Mouse (Mus musculus) G1E (cell line): ENCODE measurements at regions not wholly inside any gene's neighbourhood (a gene's known extent, or its start where the extent isn't known, plus 50 kb on each side); places are given as distances from the start of the nearest gene placed in this dataset.

ENCODE experiments used
- ATAC-seq: 2 replicates; pipeline ENCODE4 v1.8.0; 2016; ENCODE audit warnings: mild to moderate bottlenecking; ENCODE audit not compliant: insufficient number of reproducible peaks, poor library complexity, low FRiP score, severe bottlenecking; ENCODE audit errors: extremely low read depth
- DNase-seq: peaks from one replicate; pipeline ENCODE4 v3.0.0; 2012; ENCODE audit warnings: low spot score
- H3K27me3 ChIP-seq: 2 replicates; pipeline ENCODE4 v1.6.1; 2012; ENCODE audit warnings: mild to moderate bottlenecking, low read length, inconsistent platforms; ENCODE audit not compliant: insufficient read depth
- H3K36me3 ChIP-seq: replicated peaks from 2 replicates; pipeline ENCODE3; 2012; ENCODE audit warnings: mild to moderate bottlenecking, inconsistent platforms
- H3K4me1 ChIP-seq: 2 replicates; pipeline ENCODE4 v1.6.1; 2012; ENCODE audit warnings: low read depth, low read length, inconsistent platforms, mixed read lengths; ENCODE audit not compliant: insufficient read depth
- H3K4me3 ChIP-seq: 2 replicates; pipeline ENCODE4 v1.5.1; 2012; ENCODE audit warnings: low read depth, mild to moderate bottlenecking, inconsistent platforms, low read length, moderate library complexity, mixed read lengths
- H3K9me3 ChIP-seq: replicated peaks from 2 replicates; pipeline ENCODE4 v1.6.1; 2012; ENCODE audit warnings: inconsistent platforms
- CTCF ChIP-seq: IDR thresholded peaks from 2 replicates; pipeline ENCODE4 v1.5.1; 2012; ENCODE audit warnings: low read depth, low read length, inconsistent platforms, mixed read lengths
- GATA1 ChIP-seq: IDR thresholded peaks from 2 replicates; pipeline ENCODE4 v1.6.1; 2012; ENCODE audit warnings: borderline replicate concordance, low read length, inconsistent platforms, mixed read lengths
- GATA2 ChIP-seq: IDR thresholded peaks from 2 replicates; pipeline ENCODE4 v1.6.1; 2012; ENCODE audit warnings: low read depth, low read length, inconsistent platforms, borderline replicate concordance
- POLR2AphosphoS5 ChIP-seq: IDR thresholded peaks from 2 replicates; pipeline ENCODE4 v1.6.1; 2012; ENCODE audit warnings: low read depth, low read length, inconsistent platforms; ENCODE audit not compliant: insufficient replicate concordance
- TAL1 ChIP-seq: conservative IDR thresholded peaks from 2 replicates; pipeline ENCODE4 v1.6.1; 2012; ENCODE audit warnings: low read depth, low read length, inconsistent platforms, mixed read lengths

- H3K27me3 ChIP-seq = no peaks in the 10 kb centered on the region
- no peak for DNase-seq
- H3K4me3 ChIP-seq = no peak overlapping the region
- TF ChIP-seq GATA2 = no peak
- TF ChIP-seq TAL1 = no peak
- no peak for TF ChIP-seq GATA1
- TF ChIP-seq POLR2AphosphoS5 = no peak
- TF ChIP-seq CTCF = no peak
- no peak for ATAC-seq
- H3K4me1 ChIP-seq = no peaks in the 10 kb centered on the region
- H3K9me3 ChIP-seq = peaks cover 71% of the 10 kb centered on the region
- H3K36me3 ChIP-seq = no peaks in the 10 kb centered on the region
These were observed 83.8 kb upstream of the Pced1b start for GRCm38 (mm10) chr15:97163090-97163489.

- no peak for DNase-seq
- H3K27me3 ChIP-seq = no peaks in the 10 kb centered on the region
- no peak overlapping the region for H3K4me3 ChIP-seq
- peaks cover 75% of the 10 kb centered on the region for H3K9me3 ChIP-seq
- no peak for ATAC-seq
- H3K36me3 ChIP-seq = no peaks in the 10 kb centered on the region
- H3K4me1 ChIP-seq = no peaks in the 10 kb centered on the region
- TF ChIP-seq GATA2 = no peak
- no peak for TF ChIP-seq GATA1
- TF ChIP-seq CTCF = no peak
- no peak for TF ChIP-seq POLR2AphosphoS5
These were observed 84.6 kb upstream of the Pced1b start for GRCm38 (mm10) chr15:97162305-97162704.

- Histone ChIP-seq H3K4me3 (no peak overlapping the region), H3K9me3 (peaks cover 72% of the 10 kb centered on the region), H3K27me3 (no peaks in the 10 kb centered on the region), H3K36me3 (no peaks in the 10 kb centered on the region), H3K4me1 (no peaks in the 10 kb centered on the region)
- DNase-seq (no peak), ATAC-seq (no peak)
- TF ChIP-seq GATA2 (no peak), GATA1 (no peak), CTCF (no peak), POLR2AphosphoS5 (no peak), TAL1 (no peak)
These were observed 85.4 kb upstream of the Pced1b start for GRCm38 (mm10) chr15:97161530-97161929.

GRCm38 (mm10) chr15:97152354-97152753 is 94.6 kb upstream of the Pced1b start:
- Histone ChIP-seq H3K4me1 (no peaks in the 10 kb centered on the region), H3K36me3 (no peaks in the 10 kb centered on the region), H3K9me3 (peaks cover 71% of the 10 kb centered on the region), H3K27me3 (no peaks in the 10 kb centered on the region), H3K4me3 (no peak overlapping the region)
- TF ChIP-seq CTCF = no peak
- TF ChIP-seq TAL1 = no peak
- TF ChIP-seq GATA1 = no peak
- no peak for DNase-seq
- ATAC-seq = no peak

- Histone ChIP-seq H3K9me3 (peaks cover 70% of the 10 kb centered on the region), H3K36me3 (no peaks in the 10 kb centered on the region), H3K4me1 (no peaks in the 10 kb centered on the region), H3K4me3 (no peak overlapping the region), H3K27me3 (no peaks in the 10 kb centered on the region)
- DNase-seq (no peak), ATAC-seq (no peak)
- TF ChIP-seq TAL1 (no peak), GATA1 (no peak)
These were observed 95.1 kb upstream of the Pced1b start for GRCm38 (mm10) chr15:97151793-97152192.

GRCm38 (mm10) chr15:97150983-97151735 is 95.4 kb upstream of the Slc38a4 start:
- ATAC-seq (no peak), DNase-seq (no peak)
- Histone ChIP-seq H3K9me3 (peaks cover 70% of the 10 kb centered on the region), H3K27me3 (no peaks in the 10 kb centered on the region), H3K4me1 (no peaks in the 10 kb centered on the region), H3K4me3 (no peak overlapping the region), H3K36me3 (no peaks in the 10 kb centered on the region)
- TF ChIP-seq POLR2AphosphoS5 (no peak), GATA2 (no peak), CTCF (no peak), TAL1 (no peak), GATA1 (no peak)

GRCm38 (mm10) chr15:97141958-97142357 is 86.2 kb upstream of the Slc38a4 start:
- ATAC-seq (no peak), DNase-seq (no peak)
- H3K27me3 ChIP-seq = no peaks in the 10 kb centered on the region
- no peaks in the 10 kb centered on the region for H3K36me3 ChIP-seq
- TF ChIP-seq TAL1 = no peak
- no peak for TF ChIP-seq CTCF
- no peak for TF ChIP-seq POLR2AphosphoS5
- no peak for TF ChIP-seq GATA2
- TF ChIP-seq GATA1 = no peak
- no peaks in the 10 kb centered on the region for H3K4me1 ChIP-seq
- H3K9me3 ChIP-seq = peaks cover 37% of the 10 kb centered on the region
- H3K4me3 ChIP-seq = no peak overlapping the region
